Comparison of ENCODE assay signal across 12 mouse cellular contexts in the genomic region with DNA sequence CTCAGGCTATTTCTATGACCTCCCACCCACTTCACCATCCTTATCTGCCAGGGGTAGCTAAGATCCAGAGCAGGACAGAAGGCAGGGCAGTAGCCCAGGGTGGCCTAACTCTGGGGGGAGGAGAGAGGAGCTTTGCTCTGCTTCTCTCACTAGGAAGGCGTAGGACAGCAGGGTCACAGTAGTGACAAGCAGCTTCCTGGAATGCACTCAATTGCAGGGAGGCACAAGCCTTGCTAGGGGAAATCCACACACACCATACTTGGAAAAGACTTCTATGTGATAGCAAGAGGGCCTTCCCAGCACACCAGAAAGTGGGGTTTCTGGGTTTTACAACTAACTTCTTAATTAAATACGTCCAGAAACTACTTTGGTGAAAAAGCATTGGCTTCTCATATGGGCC. TPM values are rescaled to one million over a fixed set of nuclear protein-coding genes. Genes with fewer than 3 reads are reported as not detected.
DNase-seq lines count a peak whose midpoint lies in the region; ATAC-seq lines count a peak whose summit lies in the region.
"Had no signal": no experiment of that assay in that cellular context is flagged by ENCODE, and none has a peak within 500 bp of the region (broad histone marks: within the 10 kb centered on the region; RNA-seq: fewer than 3 reads in every experiment).

No protein-coding gene starts in this region.

- H3K27ac ChIP-seq in heart, embryonic 11.5 days (ENCODE audit: low read depth, low read length), result peak overlapping the region; percentile 46
- H3K27ac ChIP-seq in lung, embryonic 16.5 days (ENCODE audit: low read length), result no peak overlapping the region
- H3K27ac ChIP-seq in liver, embryonic 12.5 days, result peak overlapping the region; percentile 87
- H3K27ac ChIP-seq: hindbrain, embryonic 14.5 days; left cerebral cortex, adult 2 months had no signal

- H3K4me3 ChIP-seq in heart, embryonic 11.5 days (ENCODE audit: low read depth, low read length), result no peak overlapping the region
- H3K4me3 ChIP-seq in lung, embryonic 16.5 days (ENCODE audit: low read length), result no peak overlapping the region
- H3K4me3 ChIP-seq in liver, embryonic 12.5 days, result peak overlapping the region; percentile 10
- H3K4me3 ChIP-seq: left cerebral cortex, adult 2 months had no signal

- H3K36me3 ChIP-seq in heart, embryonic 11.5 days (ENCODE audit: control insufficient read depth, insufficient read depth, low read length), result 0 out of 2 replicates have a peak, but pooled peaks cover 5% of the 10 kb centered on the region
- H3K36me3 ChIP-seq in lung, embryonic 16.5 days (ENCODE audit: control insufficient read depth, insufficient read depth, low read length), result peaks cover 3% of the 10 kb centered on the region; the same call in 1 of the 2 replicates
- H3K36me3 ChIP-seq in liver, embryonic 12.5 days, result peaks cover 82% of the 10 kb centered on the region

- ATAC-seq in heart, embryonic 11.5 days (replicated peaks; ENCODE audit: insufficient number of reproducible peaks, low FRiP score, low TSS enrichment), result no peak
- ATAC-seq in lung, embryonic 16.5 days (ENCODE audit: low read depth), result peak; percentile 63
- 0 out of 2 replicates have a peak, but pooled peaks have one; percentile 31 for ATAC-seq in erythroblast, adult 5-6 weeks (replicated peaks; ENCODE audit: low FRiP score, poor library complexity, severe bottlenecking)
- peak; percentile 22; the same call in 1 of the 2 replicates for ATAC-seq in liver, embryonic 12.5 days

- no peaks in the 10 kb centered on the region for H3K27me3 ChIP-seq in heart, embryonic 11.5 days (ENCODE audit: control insufficient read depth, insufficient read depth, low read length)
- no peaks in the 10 kb centered on the region for H3K27me3 ChIP-seq in lung, embryonic 16.5 days (ENCODE audit: control insufficient read depth, insufficient read depth, low read depth, low read length)
- no peaks in the 10 kb centered on the region for H3K27me3 ChIP-seq in liver, embryonic 12.5 days (replicated peaks)

- 27% methylated on average over 2 of the region's 2 CpGs for WGBS in heart, embryonic 11.5 days (ENCODE audit: insufficient replicate concordance)
- 44% methylated on average over 2 of the region's 2 CpGs for WGBS in lung, embryonic 16.5 days
- WGBS in liver, embryonic 12.5 days (ENCODE audit: insufficient replicate concordance), result 23% methylated on average over 2 of the region's 2 CpGs

- no peak for DNase-seq in heart, adult 18-20 months
- no peak for DNase-seq in lung, postnatal 14 days
- DNase-seq in adrenal gland, postnatal 36 days, result no peak
- DNase-seq in spleen, postnatal 36 days (ENCODE audit: low spot score in 2 of 2), result no peak
- DNase-seq: adrenal gland, adult 2 months; lung, adult 18-20 months had no signal

- H3K9ac ChIP-seq in heart, embryonic 11.5 days (ENCODE audit: low read depth, low read length), result no peak overlapping the region
- H3K9ac ChIP-seq in lung, embryonic 16.5 days (ENCODE audit: low read length), result no peak overlapping the region
- H3K9ac ChIP-seq in liver, embryonic 12.5 days, result peak overlapping the region; percentile 49
- H3K9ac ChIP-seq: hindbrain, embryonic 14.5 days had no signal

- peak overlapping the region; percentile 8; the same call in 1 of the 2 replicates for H3K4me2 ChIP-seq in heart, embryonic 11.5 days
- no peak overlapping the region for H3K4me2 ChIP-seq in lung, embryonic 16.5 days (ENCODE audit: low read depth, low read length)
- H3K4me2 ChIP-seq in liver, embryonic 12.5 days, result peak overlapping the region; percentile 66
- H3K4me2 ChIP-seq: hindbrain, embryonic 14.5 days had no signal

- peaks cover 70% of the 10 kb centered on the region for H3K4me1 ChIP-seq in heart, embryonic 11.5 days (ENCODE audit: control insufficient read depth, insufficient read depth, low read length)
- peaks cover 22% of the 10 kb centered on the region for H3K4me1 ChIP-seq in lung, embryonic 16.5 days (replicated peaks; ENCODE audit: control insufficient read depth, insufficient read depth, low read length)
- peaks cover 97% of the 10 kb centered on the region for H3K4me1 ChIP-seq in liver, embryonic 12.5 days

- no peaks in the 10 kb centered on the region for H3K9me3 ChIP-seq in heart, embryonic 11.5 days (replicated peaks; ENCODE audit: control insufficient read depth, low read length)
- no peaks in the 10 kb centered on the region for H3K9me3 ChIP-seq in lung, embryonic 16.5 days (ENCODE audit: control insufficient read depth, low read length)
- H3K9me3 ChIP-seq in liver, embryonic 12.5 days (replicated peaks), result no peaks in the 10 kb centered on the region

RNA-seq across cellular contexts. Expression of a gene that starts 12.5 kb away (rescaled TPM):
- 4.4 and 5.0 TPM in 2 replicates for polyA plus RNA-seq in heart, embryonic 11.5 days (2014; fragmentation: Nextera tagmentation; extraction: Ambion mirVana)
- 10 to 100 TPM; 17.8 to 18.5 TPM for total RNA-seq in heart, adult 18-20 months (2021)
- 2.8 and 2.9 TPM in 2 replicates for polyA plus RNA-seq in lung, embryonic 16.5 days (2015; fragmentation: Nextera tagmentation; extraction: Ambion mirVana)
- 12.1 and 15.2 TPM in 2 replicates for total RNA-seq in erythroblast, adult 5-6 weeks (2015; ENCODE audit: low replicate concordance)
- 10.6 and 13.5 TPM in 2 replicates for total RNA-seq in erythroblast, adult 5-6 weeks (2017; ENCODE audit: low replicate concordance)
- 9.6 and 10.4 TPM in 2 replicates for polyA plus RNA-seq in liver, embryonic 12.5 days (2016; fragmentation: Nextera tagmentation; extraction: Ambion mirVana)
- 10 to 100 TPM; 47.4 to 60.1 TPM for total RNA-seq in adrenal gland, postnatal 36 days (2021)
